Mouse (Mus musculus) kidney, adult 2 months (tissue): ENCODE results near the gene Rbm19.

Source experiments
- CTCF ChIP-seq: fragments of 200-500 bp; conservative IDR thresholded peaks from 2 replicates; pipeline ENCODE4 v1.5.1; 2011; ENCODE audit warnings: low read depth, mild to moderate bottlenecking, control low read depth, low read length, moderate library complexity, mixed read lengths; ENCODE audit not compliant: insufficient read depth, insufficient read length
- POLR2A ChIP-seq: fragments of 200-500 bp; IDR thresholded peaks from one replicate; pipeline ENCODE4 v1.6.1; 2011; ENCODE audit warnings: low read depth, low read length, control low read depth

- TF ChIP-seq POLR2A, result no peak
- TF ChIP-seq CTCF, result no peak
These were observed 22.1 kb downstream of the Rbm19 start for GRCm38 (mm10) chr5:120138406-120138805.
